Mouse (Mus musculus) heart, embryonic 14.5 days (tissue): ENCODE measurements at regions not wholly inside any gene's neighbourhood (a gene's known extent, or its start where the extent isn't known, plus 50 kb on each side); places are given as distances from the start of the nearest gene placed in this dataset.

Source experiments
- ATAC-seq: fragments of 200-750 bp; cut with Nextera tagmentation; 2 replicates; pipeline ENCODE4 v1.8.0; 2017; ENCODE audit warnings: low read depth, moderate TSS enrichment; ENCODE audit not compliant: insufficient number of reproducible peaks, insufficient read depth, low FRiP score
- H3K27ac ChIP-seq, 2 experiments: fragments of 200-500 bp in 1 of 2; fragments of 300-500 bp in 1 of 2; sonication (generic) in 1 of 2; replicated peaks in 1 of 2; 2 replicates each; pipeline ENCODE4 v1.5.1; 2012 to 2014; ENCODE audit warnings: low read depth in 2 of 2, low read length in 2 of 2, control low read depth in 1 of 2, mild to moderate bottlenecking in 1 of 2, mixed read lengths in 1 of 2; ENCODE audit not compliant: control insufficient read depth in 1 of 2, insufficient read depth in 1 of 2
- H3K27me3 ChIP-seq: fragments of 300-500 bp; sonication (generic); 2 replicates; pipeline ENCODE4 v1.6.1; 2014; ENCODE audit warnings: mild to moderate bottlenecking, low read length, control low read depth; ENCODE audit not compliant: control insufficient read depth, insufficient read depth
- H3K36me3 ChIP-seq: fragments of 300-500 bp; sonication (generic); 2 replicates; pipeline ENCODE4 v1.6.1; 2014; ENCODE audit warnings: mild to moderate bottlenecking, control low read depth, low read length, mixed read lengths; ENCODE audit not compliant: control insufficient read depth, insufficient read depth
- H3K4me1 ChIP-seq, 2 experiments: fragments of 200-500 bp in 1 of 2; fragments of 300-500 bp in 1 of 2; sonication (generic) in 1 of 2; 2 replicates each; pipeline ENCODE4 v1.6.1; 2012 to 2014; ENCODE audit warnings: low read length in 2 of 2, control low read depth in 1 of 2, mixed read lengths in 1 of 2; ENCODE audit not compliant: control insufficient read depth in 2 of 2, insufficient read depth in 2 of 2
- H3K4me2 ChIP-seq: fragments of 300-500 bp; sonication (generic); 2 replicates; pipeline ENCODE4 v1.6.1; 2014; ENCODE audit warnings: mild to moderate bottlenecking, low read length
- H3K4me3 ChIP-seq, 2 experiments: fragments of 200-500 bp in 1 of 2; fragments of 300-500 bp in 1 of 2; sonication (generic) in 1 of 2; 2 replicates each; pipeline ENCODE4 v1.5.1; 2012 to 2014; ENCODE audit warnings: low read length in 2 of 2, mild to moderate bottlenecking in 2 of 2, control low read depth in 1 of 2, low read depth in 1 of 2, moderate library complexity in 1 of 2; ENCODE audit not compliant: control insufficient read depth in 1 of 2, insufficient read depth in 1 of 2
- H3K9ac ChIP-seq: fragments of 300-500 bp; sonication (generic); 2 replicates; pipeline ENCODE4 v1.6.1; 2014; ENCODE audit warnings: mild to moderate bottlenecking, low read length
- H3K9me3 ChIP-seq: fragments of 300-500 bp; sonication (generic); 2 replicates; pipeline ENCODE4 v1.6.1; 2016; ENCODE audit warnings: low read length, control low read depth; ENCODE audit not compliant: control insufficient read depth
- WGBS: fragments of 180-500 bp; shearing (Covaris S2); extraction: QIAGEN DNeasy Blood & Tissue Kit; methylation state at CpG from one replicate; pipeline ENCODE4 v1.1.7; 2014; 5-methylcytosine and 5-hydroxymethylcytosine counted together

DNA sequence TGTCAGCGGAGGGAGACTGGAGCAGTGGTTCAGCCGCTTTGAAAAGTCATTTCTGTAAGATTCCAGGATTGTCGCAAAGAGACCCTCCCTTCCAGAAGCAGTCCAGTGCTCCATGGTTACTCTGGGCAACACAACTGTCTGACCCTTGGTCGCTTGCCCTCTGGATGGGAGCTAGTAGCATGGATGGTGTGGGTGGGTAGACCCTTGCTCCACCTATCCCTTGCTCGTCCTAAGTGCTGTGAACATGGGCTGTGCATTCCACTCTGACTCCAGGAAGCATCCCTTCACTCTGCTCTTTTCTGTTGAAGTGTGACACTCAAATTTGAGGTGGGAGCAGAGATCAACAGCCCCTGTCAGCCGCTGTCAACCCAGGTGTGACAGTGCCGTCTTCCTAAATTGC, 64.8 kb upstream of the A230072I06Rik start:
- no peaks in the 10 kb centered on the region for H3K9me3 ChIP-seq
- 46% methylated on average over 7 of the region's 7 CpGs for WGBS
- H3K4me3 ChIP-seq: no peak overlapping the region
- H3K36me3 ChIP-seq: no peaks in the 10 kb centered on the region
- no peak for ATAC-seq
- no peaks in the 10 kb centered on the region for H3K4me1 ChIP-seq
- H3K27me3 ChIP-seq: peaks cover 33% of the 10 kb centered on the region
- H3K9ac ChIP-seq: no peak overlapping the region
- H3K4me2 ChIP-seq: no peak overlapping the region
- no peak overlapping the region for H3K27ac ChIP-seq

DNA sequence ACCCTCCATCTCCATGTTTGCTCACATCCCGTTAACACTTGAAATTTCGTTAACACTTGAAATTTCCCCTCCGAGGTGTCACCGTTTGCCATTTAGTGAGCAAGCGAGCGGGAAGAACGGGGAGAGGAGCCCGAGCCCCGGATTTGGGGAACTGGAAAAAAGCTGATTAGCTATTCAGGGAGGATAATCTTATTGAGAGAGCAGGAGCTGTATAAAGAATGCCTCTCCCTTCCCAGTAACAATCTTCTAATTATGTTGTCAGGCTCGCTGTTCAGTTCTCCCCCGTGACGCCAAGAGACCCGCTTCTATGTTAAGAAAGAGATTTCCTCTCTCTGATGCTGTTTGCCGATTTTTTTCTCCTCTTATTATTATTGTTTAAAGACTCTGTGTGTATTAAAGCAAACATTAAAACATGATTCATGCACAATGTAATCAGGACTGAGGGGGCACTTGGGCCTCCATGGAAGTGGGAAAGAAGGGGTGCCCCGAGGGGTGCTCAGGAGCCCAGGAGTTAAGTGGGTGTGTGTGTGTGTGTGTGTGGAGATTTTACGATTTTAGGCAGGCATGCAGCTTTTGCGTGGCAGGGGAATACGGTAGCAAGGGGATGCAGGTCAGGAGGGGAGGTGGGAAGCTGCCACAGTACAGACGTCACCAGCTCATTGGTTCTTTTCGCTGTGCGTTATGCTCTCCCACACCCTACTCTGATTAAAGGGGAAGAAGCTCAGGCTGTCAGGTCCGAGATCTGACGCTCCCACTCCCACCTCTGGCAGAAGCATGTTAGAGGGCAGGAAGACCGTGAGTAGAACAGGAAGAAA, 64.2 kb upstream of the A230072I06Rik start:
- Histone ChIP-seq H3K4me3 (no peak overlapping the region), H3K27me3 (peaks cover 33% of the 10 kb centered on the region), H3K36me3 (no peaks in the 10 kb centered on the region), H3K9me3 (no peaks in the 10 kb centered on the region), H3K4me2 (no peak overlapping the region), H3K9ac (no peak overlapping the region), H3K4me1 (no peaks in the 10 kb centered on the region), H3K27ac (no peak overlapping the region)
- no peak for ATAC-seq
- 17% methylated on average over 24 of the region's 24 CpGs for WGBS

DNA sequence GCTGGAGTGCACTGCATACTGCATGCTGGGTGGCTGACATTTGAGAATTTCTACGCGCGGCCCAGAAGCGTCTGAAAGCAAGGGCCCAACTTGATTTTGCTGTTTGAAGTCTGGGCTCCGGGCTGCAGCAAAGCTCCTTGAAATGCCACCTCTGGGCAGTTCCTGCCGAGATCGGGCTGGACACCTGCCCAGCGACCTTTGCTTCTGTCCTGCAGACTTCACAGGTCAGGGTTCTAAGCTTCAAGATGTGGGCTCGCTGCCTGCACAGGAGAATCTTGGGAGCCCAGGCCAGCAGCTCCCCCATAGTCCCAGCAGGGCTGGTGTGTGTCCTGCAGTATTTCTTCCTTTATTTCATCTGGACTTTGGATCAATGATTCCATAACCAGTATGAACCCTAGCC, 57.1 kb upstream of the A230072I06Rik start:
- Histone ChIP-seq H3K4me2 (no peak overlapping the region), H3K4me1 (no peaks in the 10 kb centered on the region), H3K27ac (no peak overlapping the region), H3K9me3 (no peaks in the 10 kb centered on the region), H3K4me3 (no peak overlapping the region), H3K27me3 (no peaks in the 10 kb centered on the region), H3K9ac (no peak overlapping the region), H3K36me3 (no peaks in the 10 kb centered on the region)
- 78% methylated on average over 9 of the region's 9 CpGs for WGBS
- no peak for ATAC-seq

DNA sequence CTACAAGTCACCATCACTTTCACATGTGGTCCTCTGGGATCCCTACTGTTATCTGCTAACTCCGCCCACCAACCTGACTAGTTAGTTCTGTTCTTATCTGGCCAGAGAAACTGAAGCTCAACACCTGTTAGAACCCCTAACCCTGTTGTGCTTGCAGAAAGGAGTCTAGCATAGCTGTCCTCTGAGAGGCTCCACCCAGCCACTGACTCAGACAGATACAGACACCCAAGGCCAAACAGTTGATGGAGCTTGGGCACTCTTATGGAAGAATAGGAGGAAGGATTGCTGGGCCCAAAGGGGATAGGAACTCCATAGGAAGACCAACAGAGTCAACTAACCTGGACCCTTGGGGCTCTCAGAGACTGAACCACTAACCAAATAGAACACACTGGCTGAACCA, 55.2 kb upstream of the A230072I06Rik start:
- H3K4me1 ChIP-seq: no peaks in the 10 kb centered on the region
- 53% methylated on average over 1 of the region's 1 CpGs for WGBS
- no peak overlapping the region for H3K4me3 ChIP-seq
- no peak overlapping the region for H3K27ac ChIP-seq
- no peaks in the 10 kb centered on the region; the same call in 1 of the 2 replicates for H3K27me3 ChIP-seq
- H3K9ac ChIP-seq: no peak overlapping the region
- H3K36me3 ChIP-seq: no peaks in the 10 kb centered on the region
- no peak overlapping the region for H3K4me2 ChIP-seq
- no peaks in the 10 kb centered on the region for H3K9me3 ChIP-seq
- ATAC-seq: no peak
